Mouse (Mus musculus) telencephalon, adult 2 months (tissue): Measurements from ENCODE around the gene Glra2.
"Not testable (repeated sequence)": the region's sequence is repeated elsewhere in the genome, so short reads cannot be mapped to it uniquely, and the experiment has no call there.

ENCODE experiments used
- DNase-seq: peaks from one replicate; pipeline ENCODE4 v3.0.0-alpha.2; 2011; ENCODE audit warnings: low read depth, low spot score

Glra2 gene

GRCm38 (mm10) chrX:165326939-165327698 is at the start of gene Glra2:
Gene Glra2 (minus strand): TSS chrX:165327393.
- DNase-seq: no peak

- no peak for DNase-seq
These were observed 35.6 kb upstream of the Glra2 start for GRCm38 (mm10) chrX:165362798-165363197.

- DNase-seq: no peak
These were observed 17.4 kb upstream of the Glra2 start for GRCm38 (mm10) chrX:165344611-165345010.

- peak; percentile 28 for DNase-seq
These were observed 623 bp upstream of the Glra2 start for GRCm38 (mm10) chrX:165327699-165328333.

GRCm38 (mm10) chrX:165193550-165193949 is 133.6 kb downstream of the Glra2 start:
- DNase-seq: peak; percentile 12

GRCm38 (mm10) chrX:165191170-165191569 is 136.0 kb downstream of the Glra2 start:
- DNase-seq: no peak

- DNase-seq: not testable (repeated sequence)
These were observed 144.2 kb downstream of the Glra2 start for GRCm38 (mm10) chrX:165182948-165183347.

- DNase-seq: no peak
These were observed 170.6 kb downstream of the Glra2 start for GRCm38 (mm10) chrX:165156549-165156948.

- DNase-seq: peak; percentile 55
These were observed 223.0 kb downstream of the Glra2 start for GRCm38 (mm10) chrX:165104171-165104570.
